Mouse (Mus musculus) bone marrow macrophage, adult 2 months (primary cell): ENCODE measurements around the gene Col1a2. TPM values are rescaled to one million over a fixed set of nuclear protein-coding genes. Genes with fewer than 3 reads are reported as not detected.

Source experiments
- H3K27ac ChIP-seq: 2 replicates; pipeline ENCODE4 v1.5.1; 2012; ENCODE audit warnings: low read depth, low read length; ENCODE audit not compliant: insufficient read depth
- H3K4me1 ChIP-seq: 2 replicates; pipeline ENCODE4 v1.6.1; 2012; ENCODE audit warnings: low read length; ENCODE audit not compliant: control insufficient read depth, insufficient read depth
- H3K4me3 ChIP-seq: 2 replicates; pipeline ENCODE4 v1.5.1; 2012; ENCODE audit warnings: mild to moderate bottlenecking, low read length, moderate library complexity; ENCODE audit not compliant: insufficient read depth
- CTCF ChIP-seq: IDR thresholded peaks from 2 replicates; pipeline ENCODE4 v1.5.1; 2012; ENCODE audit warnings: low read depth, mild to moderate bottlenecking, low read length, moderate library complexity
- POLR2A ChIP-seq: IDR thresholded peaks from 2 replicates; pipeline ENCODE4 v1.6.1; 2012; ENCODE audit warnings: mild to moderate bottlenecking, low read depth, low read length, borderline replicate concordance
- polyA plus RNA-seq: library from polyadenylated mRNA; stranded (reverse); fragments of >200 nt; gene quantifications from 2 replicates; pipeline ENCODE4 v1.2.4, GENCODE M21; 2012; ENCODE audit not compliant: missing spikeins, insufficient read depth, insufficient read length

The Col1a2 gene
- polyA plus RNA-seq, 1 experiment, result 13.1 TPM

- Histone ChIP-seq H3K4me3 (no peak overlapping the region), H3K27ac (no peak overlapping the region), H3K4me1 (no peaks in the 10 kb centered on the region)
Observed at GRCm38 (mm10) chr6:4488966-4489365, 15.6 kb upstream of the Col1a2 start.

DNA sequence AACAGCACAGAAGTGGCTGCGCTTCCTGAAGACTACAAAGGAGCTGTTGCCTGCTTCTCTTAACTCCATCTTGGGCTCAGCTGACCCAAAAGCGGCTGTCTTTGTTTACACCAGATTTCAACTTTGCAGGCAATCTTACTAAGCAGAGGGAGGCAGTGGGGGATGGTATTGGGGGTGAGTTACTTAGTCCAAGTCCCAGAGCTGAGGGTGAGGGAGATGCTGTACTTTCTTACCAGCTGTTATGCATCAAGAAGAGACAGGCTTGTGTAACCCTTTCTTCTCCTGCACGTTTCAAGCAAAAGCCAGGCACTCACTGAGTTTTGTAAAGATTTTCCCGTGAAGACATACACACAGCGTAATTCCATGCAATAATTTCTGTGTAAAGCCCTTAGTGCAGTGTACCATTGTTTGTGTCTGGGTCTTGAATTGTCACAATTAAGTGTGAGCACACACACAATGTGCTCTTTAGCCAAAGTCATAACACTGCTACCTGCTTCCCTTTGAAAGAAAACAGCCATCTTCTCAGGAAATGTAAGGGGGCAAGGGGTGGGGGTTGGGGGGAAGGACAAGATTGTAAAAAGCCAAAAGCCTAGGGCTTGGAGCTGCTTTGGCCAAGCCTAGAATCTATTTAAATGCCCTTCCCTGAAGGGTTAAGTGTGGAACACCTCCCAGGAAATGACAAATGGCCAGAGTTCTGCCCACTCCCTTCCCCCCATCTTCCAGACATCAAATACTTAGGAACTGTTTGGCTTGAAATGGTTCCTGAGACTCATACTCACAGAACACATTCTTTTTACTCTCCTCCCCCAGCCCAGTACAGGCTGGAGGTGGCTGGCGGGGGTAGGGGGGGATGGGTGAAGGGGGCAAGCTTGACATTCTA, 15.0 kb upstream of the Col1a2 start:
- TF ChIP-seq CTCF, result no peak
- H3K4me1 ChIP-seq, result no peaks in the 10 kb centered on the region
- no peak overlapping the region for H3K4me3 ChIP-seq
- H3K27ac ChIP-seq, result no peak overlapping the region

More at GRCm38 (mm10) chr6:4488966-4489365, 15.6 kb upstream of the Col1a2 start:
- no peak for TF ChIP-seq POLR2A
- no peak for TF ChIP-seq CTCF

GRCm38 (mm10) chr6:4493666-4494065, 10.9 kb upstream of the Col1a2 start:
- Histone ChIP-seq H3K27ac (no peak overlapping the region), H3K4me3 (no peak overlapping the region), H3K4me1 (no peaks in the 10 kb centered on the region)
- TF ChIP-seq CTCF, result no peak
- no peak for TF ChIP-seq POLR2A

GRCm38 (mm10) chr6:4496428-4496827, 8.2 kb upstream of the Col1a2 start:
- Histone ChIP-seq H3K4me1 (no peaks in the 10 kb centered on the region), H3K4me3 (no peak overlapping the region), H3K27ac (no peak overlapping the region)
- TF ChIP-seq CTCF, result no peak
- no peak for TF ChIP-seq POLR2A

DNA sequence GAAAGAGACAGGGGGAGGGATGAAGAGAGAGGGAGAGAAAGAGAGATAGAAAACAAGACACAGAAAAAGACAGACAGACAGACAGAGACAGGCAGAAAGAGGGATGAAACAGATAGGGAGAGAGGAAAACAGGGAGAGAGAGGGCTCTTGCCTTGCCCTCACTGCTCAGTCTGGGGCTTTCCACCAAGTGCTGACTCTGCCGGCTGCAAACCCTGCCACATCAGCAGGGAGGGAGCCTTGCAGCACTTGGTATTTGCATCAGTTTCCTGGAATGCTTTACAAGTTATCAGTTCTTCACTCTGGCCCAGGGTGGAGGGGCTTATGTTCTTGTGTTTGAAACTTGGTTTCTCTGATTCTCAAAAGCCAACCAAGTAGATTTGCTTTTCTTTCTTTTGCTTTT, 1.5 kb upstream of the Col1a2 start:
- no peak overlapping the region for H3K4me3 ChIP-seq
- TF ChIP-seq CTCF (no peak), POLR2A (no peak)
- H3K27ac ChIP-seq, result no peak overlapping the region
- H3K4me1 ChIP-seq, result no peaks in the 10 kb centered on the region

DNA sequence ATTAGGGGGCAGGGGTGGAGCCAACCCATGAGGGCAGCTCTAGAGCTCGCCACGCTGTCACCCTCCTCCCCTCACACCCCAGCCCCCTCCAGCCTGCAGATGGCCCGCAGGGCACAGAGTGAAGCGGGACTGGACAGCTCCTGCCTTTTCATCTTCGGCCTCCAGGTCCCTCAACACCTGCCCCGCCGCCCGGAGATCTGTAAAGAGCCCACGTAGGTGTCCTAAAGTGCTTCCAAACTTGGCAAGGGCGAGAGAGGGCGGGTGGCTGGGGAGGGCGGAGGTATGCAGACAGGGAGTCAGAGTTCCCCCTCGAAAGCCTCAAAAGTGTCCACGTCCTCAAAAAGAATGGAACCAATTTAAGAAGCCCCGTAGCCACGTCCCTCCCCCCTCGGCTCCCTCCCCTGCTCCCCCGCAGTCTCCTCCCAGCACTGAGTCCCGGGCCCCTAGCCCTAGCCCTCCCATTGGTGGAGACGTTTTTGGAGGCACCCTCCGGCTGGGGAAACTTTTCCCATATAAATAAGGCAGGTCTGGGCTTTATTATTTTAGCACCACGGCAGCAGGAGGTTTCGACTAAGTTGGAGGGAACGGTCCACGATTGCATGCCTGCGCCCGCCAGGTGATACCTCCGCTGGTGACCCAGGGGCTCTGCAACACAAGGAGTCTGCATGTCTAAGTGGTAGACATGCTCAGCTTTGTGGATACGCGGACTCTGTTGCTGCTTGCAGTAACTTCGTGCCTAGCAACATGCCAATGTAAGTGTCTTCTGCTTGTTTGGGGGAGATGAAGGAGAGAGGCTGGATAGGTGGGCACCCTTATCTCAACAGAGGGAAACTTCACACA, 764 bp downstream of the Col1a2 start:
- H3K4me1 ChIP-seq, result no peaks in the 10 kb centered on the region
- H3K4me3 ChIP-seq, result no peak overlapping the region
- H3K27ac ChIP-seq, result no peak overlapping the region
- TF ChIP-seq CTCF (no peak), POLR2A (no peak)

- Histone ChIP-seq H3K4me1 (no peaks in the 10 kb centered on the region), H3K27ac (no peak overlapping the region), H3K4me3 (no peak overlapping the region)
- TF ChIP-seq POLR2A (no peak), CTCF (no peak)
Observed at GRCm38 (mm10) chr6:4506106-4506505, 1.5 kb downstream of the Col1a2 start.

GRCm38 (mm10) chr6:4506791-4507190, 2.2 kb downstream of the Col1a2 start:
- Histone ChIP-seq H3K4me3 (no peak overlapping the region), H3K27ac (no peak overlapping the region), H3K4me1 (no peaks in the 10 kb centered on the region)
- TF ChIP-seq POLR2A (no peak), CTCF (no peak)

- H3K4me3 ChIP-seq, result no peak overlapping the region
- H3K4me1 ChIP-seq, result no peaks in the 10 kb centered on the region
- H3K27ac ChIP-seq, result no peak overlapping the region
- TF ChIP-seq CTCF (no peak), POLR2A (no peak)
Observed at GRCm38 (mm10) chr6:4507323-4507722, 2.7 kb downstream of the Col1a2 start.

DNA sequence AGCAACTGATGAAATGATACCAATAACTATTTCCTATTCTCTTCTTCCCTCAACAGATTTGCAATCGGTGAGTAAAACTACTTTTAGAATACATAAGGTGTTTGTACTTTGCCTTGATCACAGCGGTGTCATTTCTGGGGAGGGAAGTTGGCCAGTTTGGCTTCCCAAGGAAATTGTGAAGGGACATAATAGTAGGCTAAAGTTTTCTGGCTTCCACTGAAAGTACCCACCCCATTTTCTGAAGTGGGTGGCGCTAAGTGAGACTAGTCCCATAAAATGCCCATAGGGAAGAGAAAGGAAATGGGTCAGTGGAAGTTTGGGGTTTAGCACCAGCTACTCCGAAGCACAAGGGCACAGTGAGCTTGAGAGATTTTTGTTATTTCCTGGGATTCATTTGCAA, 3.7 kb downstream of the Col1a2 start:
- H3K4me3 ChIP-seq, result no peak overlapping the region

More for the DNA sequence above, 3.7 kb downstream of the Col1a2 start:
- no peak for TF ChIP-seq CTCF
- TF ChIP-seq POLR2A, result no peak
- Histone ChIP-seq H3K4me1 (no peaks in the 10 kb centered on the region), H3K27ac (no peak overlapping the region)
